Mouse (Mus musculus): ENCODE results near the gene Marcks.

GRCm38 (mm10) chr10:37140736-37141451 lies 2.2 kb upstream of the Marcks start:
- TF ChIP-seq CTCF (conservative IDR thresholded peaks at IDR 0.05 in 1 of 2, IDR thresholded peaks at IDR 0.05 in 1 of 2; ENCODE audit: low read depth in 2 of 2, low read length in 2 of 2), result no peak
- no peak for TF ChIP-seq POLR2A (IDR thresholded peaks at IDR 0.05; ENCODE audit: low read depth, low read length)
- TF ChIP-seq NELFE (IDR thresholded peaks at IDR 0.05; ENCODE audit: low read depth, low read length), result no peak
- no peak for TF ChIP-seq ZKSCAN1 (IDR thresholded peaks at IDR 0.05; ENCODE audit: borderline replicate concordance, low read depth, low read length)
- TF ChIP-seq RCOR1 (conservative IDR thresholded peaks at IDR 0.05; ENCODE audit: low read depth, low read length), result no peak
- TF ChIP-seq MAX (IDR thresholded peaks at IDR 0.05; ENCODE audit: low read length), result no peak
- TF ChIP-seq GABPA (IDR thresholded peaks at IDR 0.05; ENCODE audit: insufficient replicate concordance, low read depth, low read length), result no peak
- TF ChIP-seq EP300 (IDR thresholded peaks at IDR 0.05; ENCODE audit: low read length), result no peak
- TF ChIP-seq ETS1 (conservative IDR thresholded peaks at IDR 0.05; ENCODE audit: low read depth, low read length), result no peak
- TF ChIP-seq CHD2 (IDR thresholded peaks at IDR 0.05; ENCODE audit: low read length), result peak; percentile 68
- no peak for TF ChIP-seq TCF12 (IDR thresholded peaks at IDR 0.05; ENCODE audit: low read depth, low read length)
